Mouse (Mus musculus): ENCODE measurements around the gene Plgrkt. TPM values are rescaled to one million over a fixed set of nuclear protein-coding genes. Genes with fewer than 3 reads are reported as not detected.

Gene Plgrkt
- total and polyA plus RNA-seq, 2 experiments from 2014 or later = 27.9 to 58.7 TPM

DNA sequence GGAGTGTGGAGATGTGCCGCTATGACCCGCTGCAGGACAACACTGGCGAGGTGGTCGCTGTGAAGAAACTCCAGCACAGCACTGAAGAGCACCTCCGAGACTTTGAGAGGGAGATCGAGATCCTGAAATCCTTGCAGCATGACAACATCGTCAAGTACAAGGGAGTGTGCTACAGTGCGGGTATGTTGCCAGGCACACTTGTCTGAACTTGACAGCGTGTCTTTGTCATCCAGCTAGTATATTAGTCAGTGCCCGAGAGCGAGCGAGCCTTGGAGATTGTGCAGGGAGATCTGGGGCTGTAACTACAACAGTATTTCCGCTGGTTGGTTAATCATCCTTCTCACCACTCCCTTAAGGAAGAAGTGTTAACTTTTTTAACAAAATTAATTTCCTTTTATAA, 66.3 kb downstream of the Plgrkt start:
- DNase-seq (ENCODE audit: low spot score) (no peak), ATAC-seq (no peak)
- Histone ChIP-seq H3K9ac (replicated peaks; ENCODE audit: low read length) (no peak overlapping the region), H3K36me3 (ENCODE audit: insufficient read depth, low read length) (peaks cover 28% of the 10 kb centered on the region), H3K9me3 (ENCODE audit: low read length) (no peaks in the 10 kb centered on the region), H3K27ac (no peak overlapping the region), H3K4me3 (ENCODE audit: low read length) (no peak overlapping the region), H3K4me1 (ENCODE audit: insufficient read depth, low read length) (no peaks in the 10 kb centered on the region), H3K4me2 (ENCODE audit: low read depth, low read length) (no peak overlapping the region), H3K27me3 (ENCODE audit: insufficient read depth, low read length) (no peaks in the 10 kb centered on the region)
- TF ChIP-seq CTCF (IDR thresholded peaks at IDR 0.05; ENCODE audit: low read depth) = no peak
- 85% methylated on average over 13 of the region's 13 CpGs for WGBS

Other genes with a start within 250 kb of the Plgrkt start
- gene Jak2, start 115.6 kb downstream of the Plgrkt start, total RNA-seq (2014; rRNA removed) = 18.8 and 25.7 TPM in 2 replicates
- 9.5 and 9.8 TPM in 2 replicates for gene Jak2, start 115.6 kb downstream of the Plgrkt start, polyA plus RNA-seq (2015; fragmentation: Nextera tagmentation; extraction: Ambion mirVana)
- 2.3 TPM in 1 of 2 replicates, not detected in the other for gene Insl6, start 42.0 kb downstream of the Plgrkt start, total RNA-seq (2014; rRNA removed)
- gene Insl6, start 42.0 kb downstream of the Plgrkt start, polyA plus RNA-seq (2015; fragmentation: Nextera tagmentation; extraction: Ambion mirVana) = 1.8 and 2.6 TPM in 2 replicates
- 3.1 and 6.6 TPM in 2 replicates for gene Rln1, start 32.7 kb downstream of the Plgrkt start, total RNA-seq (2014; rRNA removed)
- gene Rln1, start 32.7 kb downstream of the Plgrkt start, polyA plus RNA-seq (2015; fragmentation: Nextera tagmentation; extraction: Ambion mirVana) = 7.2 and 7.3 TPM in 2 replicates
- 0.16 and 0.61 TPM in 2 replicates for gene Cd274, start 65 bp upstream of the Plgrkt start, total RNA-seq (2014; rRNA removed)
- gene Cd274, start 65 bp upstream of the Plgrkt start, polyA plus RNA-seq (2015; fragmentation: Nextera tagmentation; extraction: Ambion mirVana) = 0.24 and 0.28 TPM in 2 replicates
- gene Pdcd1lg2, start 43.5 kb upstream of the Plgrkt start, total RNA-seq (2014; rRNA removed) = 0.18 and 0.94 TPM in 2 replicates
- gene Pdcd1lg2, start 43.5 kb upstream of the Plgrkt start, polyA plus RNA-seq (2015; fragmentation: Nextera tagmentation; extraction: Ambion mirVana) = 0.14 and 0.16 TPM in 2 replicates
- gene Ric1, start 154.9 kb upstream of the Plgrkt start, total RNA-seq (2014; rRNA removed) = 29.1 and 39.5 TPM in 2 replicates
- 11.4 and 12.0 TPM in 2 replicates for gene Ric1, start 154.9 kb upstream of the Plgrkt start, polyA plus RNA-seq (2015; fragmentation: Nextera tagmentation; extraction: Ambion mirVana)